Comparison of ENCODE assay signal across 9 mouse cellular contexts in genomic region chr4:32343256-32344165, GRCm38 (mm10).
A peak's percentile ranks its signal among the peaks of the same experiment; 100 is the strongest.
DNase-seq lines count a peak whose midpoint lies in the region; ATAC-seq and TF ChIP-seq lines count a peak whose summit lies in the region.
"Had no signal": no experiment of that assay in that cellular context is flagged by ENCODE, and none has a peak within 500 bp of the region (broad histone marks: within the 10 kb centered on the region; RNA-seq: fewer than 3 reads in every experiment).

No protein-coding gene starts in this region.

- H3K4me1 ChIP-seq in hindbrain, embryonic 13.5 days (replicated peaks) = peaks cover 31% of the 10 kb centered on the region
- 0 out of 2 replicates have a peak, but pooled peaks cover 3% of the 10 kb centered on the region for H3K4me1 ChIP-seq in midbrain, postnatal 0 days (ENCODE audit: insufficient read depth, low read length)

- peak overlapping the region; percentile 60 for H3K27ac ChIP-seq in hindbrain, embryonic 13.5 days
- peak overlapping the region; percentile 44; the same call in 1 of the 2 replicates for H3K27ac ChIP-seq in midbrain, postnatal 0 days (ENCODE audit: low read depth, low read length)

- 0 out of 2 replicates have a peak, but pooled peaks have one; percentile 9 for ATAC-seq in hindbrain, embryonic 13.5 days (ENCODE audit: low FRiP score)
- ATAC-seq in midbrain, postnatal 0 days (ENCODE audit: low FRiP score) = no peak; the same call in 1 of the 2 replicates
- ATAC-seq: Patski had no signal

- H3K9me3 ChIP-seq in hindbrain, embryonic 13.5 days = no peaks in the 10 kb centered on the region
- H3K9me3 ChIP-seq in midbrain, postnatal 0 days (ENCODE audit: low read length) = no peaks in the 10 kb centered on the region

- TF ChIP-seq CTCF in C2C12 (IDR thresholded peaks at IDR 0.05; ENCODE audit: control insufficient read depth, insufficient read depth, insufficient read length) = no peak
- TF ChIP-seq CTCF in midbrain, postnatal 0 days (IDR thresholded peaks at IDR 0.05) = no peak

- peak; percentile 88 for DNase-seq in heart, adult 11 months
- no peak for DNase-seq in heart, adult 9 months (ENCODE audit: low spot score in 2 of 2)
- no peak for DNase-seq in midbrain, postnatal 0 days (ENCODE audit: low spot score)
- DNase-seq in layer of hippocampus, adult 9-10 months (ENCODE audit: low spot score) = no peak
- DNase-seq in urinary bladder, adult 18-20 months (ENCODE audit: low spot score in 2 of 2) = no peak
- DNase-seq in cerebellum, adult 9-11 months = no peak

- no peak overlapping the region for H3K4me3 ChIP-seq in C2C12 (ENCODE audit: insufficient read depth, poor library complexity, severe bottlenecking)
- no peak overlapping the region for H3K4me3 ChIP-seq in hindbrain, embryonic 13.5 days
- H3K4me3 ChIP-seq in midbrain, postnatal 0 days (ENCODE audit: low read depth, low read length) = no peak overlapping the region

- H3K79me2 ChIP-seq in C2C12 (ENCODE audit: control insufficient read depth, insufficient read depth) = no peaks in the 10 kb centered on the region

- 63% methylated on average over 14 of the region's 14 CpGs for WGBS in hindbrain, embryonic 13.5 days
- 51% methylated on average over 14 of the region's 14 CpGs for WGBS in midbrain, postnatal 0 days

- H3K9ac ChIP-seq in hindbrain, embryonic 13.5 days = peak overlapping the region; percentile 29
- H3K9ac ChIP-seq in midbrain, postnatal 0 days (replicated peaks; ENCODE audit: low read length, poor library complexity, severe bottlenecking) = no peak overlapping the region

- no peaks in the 10 kb centered on the region for H3K27me3 ChIP-seq in C2C12 (ENCODE audit: control insufficient read depth, insufficient read depth, insufficient read length)
- no peaks in the 10 kb centered on the region for H3K27me3 ChIP-seq in hindbrain, embryonic 13.5 days
- no peaks in the 10 kb centered on the region for H3K27me3 ChIP-seq in midbrain, postnatal 0 days (ENCODE audit: insufficient read depth, low read length)
- H3K27me3 ChIP-seq: Patski had no signal

- H3K36me3 ChIP-seq in C2C12 (ENCODE audit: control insufficient read depth, insufficient read depth) = no peaks in the 10 kb centered on the region
- H3K36me3 ChIP-seq in hindbrain, embryonic 13.5 days = no peaks in the 10 kb centered on the region
- no peaks in the 10 kb centered on the region for H3K36me3 ChIP-seq in midbrain, postnatal 0 days (ENCODE audit: insufficient read depth, low read length)

- H3ac ChIP-seq in C2C12 (ENCODE audit: control insufficient read depth, insufficient read length, low read depth) = no peak overlapping the region

- no peak overlapping the region for H3K4me2 ChIP-seq in hindbrain, embryonic 13.5 days
- H3K4me2 ChIP-seq in midbrain, postnatal 0 days (ENCODE audit: low read depth, low read length, poor library complexity, severe bottlenecking) = no peak overlapping the region

- H3K79me3 ChIP-seq in C2C12 (ENCODE audit: low read depth) = no peaks in the 10 kb centered on the region

TF ChIP-seq in C2C12, 6 proteins besides CTCF, POLR2A, EP300 and RAD21:
- TF ChIP-seq USF1 (IDR thresholded peaks at IDR 0.05; ENCODE audit: low read depth) = no peak
- TF ChIP-seq MYOD1 (IDR thresholded peaks at IDR 0.05; ENCODE audit: control insufficient read depth, insufficient read length, low read depth) = peak; percentile 29
TF ChIP-seq in C2C12: peak in this region for 1.
